Mouse (Mus musculus): Measurements from ENCODE around the gene Sfpq. TPM values are rescaled to one million over a fixed set of nuclear protein-coding genes. Genes with fewer than 3 reads are reported as not detected.
A peak's percentile ranks its signal among the peaks of the same experiment; 100 is the strongest.

Sfpq gene
- total RNA-seq, 2 experiments from 2014 or later, result 240 to 256 TPM

DNA sequence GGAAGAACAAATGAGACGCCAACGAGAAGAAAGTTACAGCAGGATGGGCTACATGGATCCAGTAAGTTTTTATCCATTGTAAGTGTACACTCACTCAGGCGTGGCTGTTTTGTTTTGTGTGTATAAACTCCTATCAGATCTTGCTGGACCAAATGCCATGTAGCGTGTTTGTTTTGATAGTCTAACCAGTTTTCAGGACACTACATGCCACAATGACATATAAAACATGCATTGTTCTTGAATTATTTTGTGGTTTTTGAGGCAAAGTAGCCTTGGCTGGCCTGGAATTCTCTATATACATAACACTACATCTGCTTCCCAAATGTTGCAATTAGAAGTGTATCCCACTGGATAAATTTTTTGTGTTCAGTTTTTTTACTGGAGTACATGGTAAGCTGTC is 5.7 kb downstream of the Sfpq start:
- DNase-seq (ENCODE audit: low spot score in 2 of 2), result no peak

DNA sequence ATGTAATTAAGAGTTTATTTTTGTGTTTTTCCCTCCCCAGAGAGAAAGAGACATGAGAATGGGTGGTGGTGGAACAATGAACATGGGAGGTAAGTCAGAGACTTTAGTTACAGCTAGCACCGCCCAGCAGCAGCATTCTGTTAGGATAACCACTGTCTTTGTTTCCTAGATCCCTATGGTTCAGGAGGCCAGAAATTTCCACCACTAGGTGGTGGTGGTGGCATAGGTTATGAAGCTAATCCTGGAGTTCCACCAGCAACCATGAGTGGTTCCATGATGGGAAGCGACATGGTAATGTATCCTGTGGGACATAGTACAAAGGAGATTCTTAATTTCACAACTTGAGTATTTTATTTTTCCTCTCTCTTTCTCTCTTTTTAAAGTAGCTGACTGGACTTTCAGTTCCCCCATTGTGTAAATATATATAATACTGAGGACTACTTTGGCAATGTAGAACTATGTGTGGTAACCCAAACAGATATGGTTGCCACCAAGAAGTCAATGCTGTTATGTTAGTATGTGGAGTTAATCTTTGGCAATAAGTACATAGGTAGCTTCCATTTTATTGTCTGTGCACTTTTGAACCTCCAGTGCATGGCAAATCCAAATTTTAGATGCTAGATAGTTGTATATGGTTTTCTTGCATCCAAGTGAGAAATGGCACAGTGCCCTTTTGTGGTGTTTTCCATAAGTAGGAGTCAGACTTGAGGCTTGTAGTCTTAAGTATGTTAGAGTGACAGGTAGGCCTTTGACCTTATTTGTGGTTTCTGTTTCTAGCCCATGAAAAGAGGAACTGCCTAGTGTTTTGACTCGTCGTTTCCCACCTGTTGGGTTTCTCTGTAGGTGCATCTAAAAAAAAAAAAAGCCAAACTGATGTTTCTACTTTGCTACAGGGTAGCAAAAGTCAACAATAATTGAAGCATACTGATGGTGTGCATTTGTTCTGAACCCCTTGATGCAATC is 6.4 kb downstream of the Sfpq start:
- DNase-seq (ENCODE audit: low spot score in 2 of 2), result no peak

DNA sequence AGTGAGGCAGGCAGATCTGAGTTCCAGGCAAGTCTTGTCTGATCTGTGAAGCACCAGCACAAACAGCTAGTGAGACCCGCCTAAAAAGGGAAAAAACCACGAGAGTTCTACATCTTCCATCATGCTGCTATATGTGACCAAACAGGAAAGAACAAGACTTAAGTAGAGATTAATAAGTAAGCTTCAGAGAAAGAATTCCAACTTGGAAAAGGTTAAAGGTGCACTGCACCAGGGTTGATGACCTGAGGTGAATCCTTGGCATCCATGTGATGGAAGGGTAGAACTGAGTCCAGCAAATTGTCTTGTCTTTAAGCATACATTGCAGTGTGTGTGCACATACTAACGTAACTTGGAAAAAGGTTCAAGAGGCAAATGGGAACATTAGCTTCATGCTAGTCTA is 16.0 kb downstream of the Sfpq start:
- no peak for DNase-seq (ENCODE audit: low spot score in 2 of 2)

DNA sequence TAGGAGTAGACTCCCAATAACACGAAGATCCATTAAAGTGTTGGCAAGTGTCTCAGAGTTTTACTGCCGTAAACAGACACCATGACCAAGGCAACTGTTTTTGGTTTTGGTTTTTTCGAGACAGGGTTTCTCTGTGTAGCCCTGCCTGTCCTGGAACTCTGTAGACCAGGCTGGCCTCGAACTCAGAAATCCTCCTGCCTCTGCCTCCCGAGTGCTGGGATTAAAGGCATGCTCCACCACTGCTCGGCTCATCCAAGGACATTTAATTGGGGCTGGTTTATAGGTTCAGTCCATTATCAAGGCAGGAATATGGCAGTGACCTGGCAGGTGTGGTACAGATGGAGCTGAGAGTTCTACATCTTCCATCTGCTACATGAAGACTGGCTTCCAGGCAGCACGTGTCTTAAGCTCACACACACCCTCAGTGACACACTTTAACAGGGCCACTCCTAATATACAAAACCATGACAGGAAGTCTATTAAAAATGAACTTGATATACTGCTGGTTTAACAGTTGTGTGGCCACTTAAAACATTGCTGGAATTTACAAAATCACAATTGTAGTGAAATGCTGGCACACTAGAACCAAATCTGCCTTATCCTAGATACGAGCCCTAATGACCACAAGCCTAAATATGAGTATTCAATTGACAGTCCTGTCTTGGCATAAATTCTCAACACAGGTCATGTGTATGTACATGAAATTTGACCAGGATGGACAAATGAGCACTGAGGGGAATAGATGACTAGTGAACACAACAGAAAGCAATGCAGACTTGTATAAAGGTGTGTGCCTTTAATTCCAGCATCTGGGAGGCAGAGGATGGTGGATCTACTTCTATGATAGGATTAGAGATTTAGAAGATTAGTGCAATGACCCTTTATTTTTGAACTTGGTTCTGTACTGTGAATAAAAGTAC is 17.0 kb downstream of the Sfpq start:
- DNase-seq (ENCODE audit: low spot score in 2 of 2), result no peak

DNA sequence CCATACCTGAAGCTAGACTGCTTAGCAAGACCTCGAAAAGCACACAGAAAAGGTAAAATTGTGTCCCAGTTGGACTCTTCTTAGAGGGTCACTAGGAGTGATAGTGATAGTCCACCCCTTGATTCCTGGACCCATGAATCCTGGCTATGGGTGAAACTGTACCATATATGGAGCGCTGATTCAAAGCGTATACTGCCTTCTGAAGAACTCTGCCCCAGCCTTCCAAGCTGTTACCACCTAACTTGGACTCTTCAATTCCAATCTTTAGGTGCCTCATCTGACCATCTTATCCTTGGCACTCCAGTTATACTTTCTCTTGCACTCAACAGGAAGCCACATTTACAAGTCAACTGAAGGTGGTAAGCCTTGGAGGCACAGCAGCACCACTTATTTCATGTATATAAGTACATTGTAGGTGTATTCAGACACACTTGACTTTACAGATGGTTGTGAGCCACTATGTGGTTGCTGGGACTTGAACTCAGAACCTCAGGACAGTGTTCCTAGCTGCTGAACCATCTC is 17.8 kb downstream of the Sfpq start:
- no peak for DNase-seq (ENCODE audit: low spot score in 2 of 2)

DNA sequence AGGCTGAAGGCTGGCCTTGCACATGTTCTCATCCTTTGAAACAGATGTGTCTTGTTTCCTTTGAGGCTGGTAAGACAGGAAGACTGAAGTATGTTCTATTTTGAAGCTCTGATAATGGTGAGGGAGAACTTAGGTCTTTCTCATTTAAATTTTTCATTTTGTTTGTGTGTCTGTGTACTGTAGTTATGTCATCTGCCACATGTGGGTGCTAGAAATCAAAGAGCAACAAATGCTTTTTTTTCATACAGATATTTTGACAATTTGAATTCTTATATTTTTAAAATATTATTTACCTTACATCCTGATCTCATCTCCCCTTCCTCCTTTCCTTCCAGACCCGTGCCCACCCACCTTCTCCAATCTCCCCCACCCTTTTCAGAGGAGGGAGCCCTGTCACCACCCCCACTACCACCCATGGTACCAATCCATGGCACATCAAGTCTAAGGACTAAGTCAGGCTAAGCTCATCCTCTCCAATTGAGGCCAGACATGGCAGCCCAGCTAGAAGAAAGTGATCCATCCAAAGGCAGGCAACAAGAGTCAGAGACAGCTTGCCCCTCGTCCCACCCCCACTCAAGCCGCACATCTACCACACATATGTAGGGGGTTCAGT is 18.9 kb downstream of the Sfpq start:
- DNase-seq (ENCODE audit: low spot score in 2 of 2), result no peak

DNA sequence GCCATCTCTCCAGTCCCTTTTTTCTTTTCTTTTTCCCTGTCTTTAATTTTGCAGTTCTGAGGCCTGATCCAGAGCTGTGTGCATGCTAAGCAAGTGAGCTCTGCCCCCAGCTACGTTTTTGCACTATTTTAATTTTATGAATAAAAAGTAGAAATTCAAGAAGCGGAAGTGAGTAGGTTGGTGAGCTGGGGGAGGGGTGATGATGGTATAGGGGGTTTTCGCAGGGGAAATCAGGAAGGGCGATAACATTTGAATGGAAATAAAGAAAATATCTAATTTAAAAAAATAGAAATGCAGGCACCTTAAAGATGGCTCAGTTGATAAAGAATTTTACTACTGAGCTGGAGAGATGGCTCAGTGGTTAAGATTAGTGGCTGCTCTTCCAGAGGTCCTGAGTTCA is 22.4 kb downstream of the Sfpq start:
- DNase-seq (ENCODE audit: low spot score in 2 of 2), result no peak

DNA sequence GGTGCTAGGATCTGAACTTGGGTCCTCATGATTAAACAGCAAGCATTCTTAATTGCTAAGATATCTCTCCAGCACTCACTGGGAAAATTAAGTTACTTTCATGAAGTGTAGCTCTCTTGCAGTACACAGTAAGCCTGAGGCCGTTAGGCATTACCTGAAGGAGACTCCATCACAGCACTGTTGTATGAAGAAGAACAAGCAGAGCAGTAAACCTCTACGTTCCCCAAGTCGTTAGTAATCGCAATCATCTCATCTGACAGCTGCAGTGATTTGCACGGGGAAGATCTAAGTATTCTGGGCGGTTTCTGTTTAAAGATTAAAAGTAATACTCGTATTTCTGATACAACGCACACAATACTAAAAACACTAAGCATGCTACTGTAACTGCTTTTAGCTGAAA is 30.0 kb downstream of the Sfpq start:
- no peak for DNase-seq (ENCODE audit: low spot score in 2 of 2)

DNA sequence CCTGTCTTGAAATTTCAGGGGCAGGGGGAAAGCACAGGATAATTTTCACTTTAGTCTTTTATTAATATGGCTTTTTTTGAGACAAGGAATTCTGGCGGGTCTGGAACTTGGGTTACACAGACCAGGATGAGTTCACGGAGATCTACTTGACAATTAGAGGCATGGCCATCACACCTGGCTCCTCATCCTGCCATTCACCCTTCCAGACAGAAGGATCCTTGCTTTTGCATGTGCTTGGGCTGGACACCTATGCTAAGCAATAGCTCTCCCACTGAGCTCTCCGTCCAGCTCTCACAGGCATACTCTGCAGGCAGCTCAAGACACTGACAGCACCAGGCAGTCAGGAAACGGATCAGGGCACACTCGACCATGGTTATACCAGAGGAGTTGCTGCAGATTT is 31.9 kb downstream of the Sfpq start:
- no peak for DNase-seq (ENCODE audit: low spot score in 2 of 2)

DNA sequence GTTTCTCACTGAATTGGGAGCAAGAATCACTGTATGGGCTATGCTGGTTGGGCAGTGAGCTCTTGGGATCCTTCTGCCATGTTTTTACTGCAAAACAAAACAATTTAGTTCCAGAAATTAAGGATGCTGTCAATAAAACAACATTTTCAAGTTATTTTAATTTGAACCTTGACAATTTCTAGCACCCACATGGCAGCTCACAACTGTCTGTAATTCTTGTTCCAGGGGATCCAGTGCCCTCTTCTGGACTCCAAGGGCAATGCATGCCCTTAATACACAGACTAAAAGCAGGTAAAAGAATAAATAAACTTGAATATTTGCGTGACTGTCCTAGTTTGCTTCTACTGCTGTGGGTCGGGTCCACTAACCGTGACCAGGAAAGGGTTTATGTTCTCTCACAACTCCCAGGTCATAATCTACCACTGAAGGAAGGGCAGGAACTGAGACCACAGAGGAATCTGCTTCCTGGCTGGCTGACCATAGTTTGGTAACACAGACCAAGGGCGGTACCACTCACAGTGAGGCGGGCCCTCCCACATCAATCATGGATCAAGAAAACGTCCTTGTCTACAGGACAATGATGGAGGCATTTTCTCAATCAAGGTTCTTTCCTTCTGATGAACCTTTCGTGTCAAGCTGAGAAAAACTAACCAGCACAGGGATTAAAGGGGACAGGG is 33.5 kb downstream of the Sfpq start:
- no peak for DNase-seq (ENCODE audit: low spot score in 2 of 2)

DNA sequence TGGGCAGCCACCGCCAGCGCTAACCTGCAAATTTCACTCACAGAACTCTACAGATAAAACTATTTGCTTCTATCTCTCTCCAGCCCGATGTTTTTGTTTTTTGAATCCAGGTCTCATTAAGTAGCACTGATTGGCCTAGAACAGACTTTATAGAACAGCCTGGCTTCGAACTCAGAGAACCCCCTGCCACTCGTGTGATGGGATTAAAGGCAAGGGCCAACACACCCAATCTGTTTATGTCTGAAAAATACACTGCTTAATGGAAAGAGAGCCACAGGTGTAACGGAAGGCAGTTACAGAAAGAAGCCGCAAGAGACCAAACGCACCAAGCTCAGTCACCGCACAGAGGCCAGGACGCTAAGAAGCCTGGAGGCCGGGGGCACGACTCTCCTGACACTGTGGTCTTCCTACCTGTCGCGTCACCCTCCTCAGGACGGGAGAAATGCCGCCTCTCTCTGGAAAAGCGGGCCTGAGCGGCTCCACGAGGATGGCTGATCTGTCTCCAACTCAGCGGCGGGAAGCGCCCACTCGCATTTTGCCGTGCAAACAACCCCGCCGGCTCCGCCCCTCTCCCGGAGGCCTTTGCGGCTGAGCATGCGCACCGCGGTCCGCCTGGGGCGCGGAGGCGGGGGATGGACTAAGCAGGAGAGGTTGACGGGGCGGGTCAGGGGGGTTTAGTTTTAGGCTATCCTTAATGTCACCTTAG is 39.6 kb downstream of the Sfpq start, which contains the start of gene Zmym1:
TSS of gene Zmym1 (minus strand) at position 568 of the 706 bp plus-strand sequence.
- peak; percentile 91 to 93 for DNase-seq (ENCODE audit: low spot score in 2 of 2)

DNA sequence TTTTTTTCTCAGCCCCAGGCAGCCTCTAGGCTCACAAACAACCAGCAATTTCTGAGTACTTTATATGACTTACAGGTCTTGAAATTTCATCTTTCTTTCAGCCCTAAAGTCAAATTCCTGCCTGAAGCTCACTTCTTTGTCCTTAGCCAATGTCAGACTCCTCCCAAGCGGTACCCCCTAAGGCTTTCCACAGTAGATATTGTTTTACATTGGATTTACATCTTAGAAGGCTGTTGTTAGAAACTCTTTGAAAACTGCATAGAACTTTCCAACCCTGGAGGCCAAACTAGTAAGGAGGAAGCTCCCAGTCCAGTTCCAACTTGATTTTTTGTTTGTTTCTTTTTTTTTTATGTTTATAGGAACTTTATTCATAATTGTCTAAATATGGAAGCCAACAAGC is 42.9 kb downstream of the Sfpq start:
- DNase-seq (ENCODE audit: low spot score in 2 of 2), result no peak

DNA sequence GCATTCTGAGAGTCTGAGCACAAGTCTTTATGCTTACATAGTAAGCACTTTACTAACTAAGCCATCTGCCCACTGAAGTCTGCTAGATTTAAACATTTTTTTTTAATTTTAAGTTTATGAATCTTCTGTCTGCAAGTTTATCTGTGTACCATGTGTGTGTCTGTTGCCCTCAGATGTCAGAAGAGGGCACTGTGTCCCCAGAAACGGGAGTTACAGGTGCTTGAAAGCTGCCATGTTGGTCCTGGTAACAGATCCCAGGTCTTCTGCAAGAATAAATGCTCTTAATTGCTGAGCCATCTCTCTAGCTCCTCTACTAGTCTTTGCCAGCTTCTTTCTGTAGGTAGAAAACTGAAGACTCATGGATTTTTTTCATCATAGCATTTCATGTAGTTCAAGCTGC is 53.8 kb downstream of the Sfpq start:
- no peak for DNase-seq (ENCODE audit: low spot score in 2 of 2)

DNA sequence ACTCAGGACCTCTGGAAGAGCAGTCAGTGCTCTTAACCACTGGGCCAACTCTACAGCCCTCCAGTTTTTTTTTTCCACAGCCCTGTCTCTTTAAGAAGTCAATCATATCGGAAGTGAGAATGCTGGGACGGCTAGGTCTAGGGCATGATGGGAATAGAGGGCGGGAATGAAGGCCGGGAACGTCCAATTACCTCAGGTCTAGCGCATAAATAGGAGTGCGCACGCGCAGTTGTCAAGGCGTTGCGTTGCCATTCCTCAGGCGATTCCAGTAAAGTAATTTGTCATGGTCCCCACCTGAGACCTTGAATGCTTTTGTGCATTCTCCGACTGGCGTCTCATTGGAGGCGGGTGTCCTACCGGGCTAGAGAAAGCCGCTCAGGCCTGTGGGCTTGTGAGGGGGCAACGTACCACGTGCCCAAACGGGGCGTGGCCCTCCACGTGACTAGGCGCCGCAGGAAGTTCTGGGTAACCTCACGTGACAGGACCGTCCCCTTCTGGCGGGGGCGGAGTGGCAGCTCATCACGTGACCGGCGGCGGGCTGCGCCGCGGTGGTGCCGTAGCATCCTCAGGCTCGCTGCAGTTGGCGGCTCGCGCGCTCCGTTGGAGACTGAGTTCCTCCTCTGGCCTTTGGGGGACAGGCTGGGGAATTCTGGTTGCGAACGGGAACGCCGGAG is 55.9 kb downstream of the Sfpq start, which contains the start of gene Zmym6:
TSS of gene Zmym6 (plus strand) at position 509 of the 674 bp plus-strand sequence.
- DNase-seq (ENCODE audit: low spot score in 2 of 2), result peak; percentile 94 to 95

DNA sequence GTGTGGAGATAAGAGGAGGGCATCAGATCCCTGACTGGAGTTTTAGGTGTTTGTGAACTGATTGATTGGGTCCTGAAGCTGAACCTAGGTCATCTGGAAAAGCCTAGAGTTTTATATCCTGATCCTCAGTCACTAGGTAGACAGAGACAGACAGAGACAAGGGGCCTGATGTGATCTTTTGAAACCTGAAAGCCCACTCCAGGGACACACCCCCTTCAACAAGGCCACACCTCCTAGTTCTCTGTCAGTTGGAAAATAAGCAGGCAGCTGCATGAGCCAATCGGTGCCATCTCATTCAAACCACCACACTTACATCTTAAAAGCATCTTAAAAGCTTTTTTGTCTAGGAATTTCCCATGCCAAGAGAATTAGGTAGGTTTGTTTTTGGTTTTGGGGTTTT is 59.7 kb downstream of the Sfpq start:
- no peak for DNase-seq (ENCODE audit: low spot score in 2 of 2)

DNA sequence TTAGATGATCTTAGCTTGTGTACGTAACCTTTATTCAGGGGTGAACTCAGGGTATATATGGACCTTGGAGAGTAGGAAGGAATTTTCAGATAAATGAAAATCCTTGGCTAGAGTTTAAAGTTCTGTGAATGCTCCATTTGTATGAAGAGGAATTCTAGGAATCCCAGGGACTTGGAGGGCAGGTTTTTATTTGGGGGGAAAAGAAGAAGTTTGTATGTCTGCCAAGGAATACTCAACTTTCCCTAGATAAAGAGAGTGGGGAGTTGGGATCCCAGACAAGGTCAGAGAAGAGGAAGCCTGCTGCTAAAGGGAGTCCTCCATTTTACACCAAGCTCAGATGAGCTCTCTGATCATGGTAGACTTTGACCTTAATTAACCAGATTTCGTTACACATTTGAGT is 62.0 kb downstream of the Sfpq start:
- no peak for DNase-seq (ENCODE audit: low spot score in 2 of 2)

DNA sequence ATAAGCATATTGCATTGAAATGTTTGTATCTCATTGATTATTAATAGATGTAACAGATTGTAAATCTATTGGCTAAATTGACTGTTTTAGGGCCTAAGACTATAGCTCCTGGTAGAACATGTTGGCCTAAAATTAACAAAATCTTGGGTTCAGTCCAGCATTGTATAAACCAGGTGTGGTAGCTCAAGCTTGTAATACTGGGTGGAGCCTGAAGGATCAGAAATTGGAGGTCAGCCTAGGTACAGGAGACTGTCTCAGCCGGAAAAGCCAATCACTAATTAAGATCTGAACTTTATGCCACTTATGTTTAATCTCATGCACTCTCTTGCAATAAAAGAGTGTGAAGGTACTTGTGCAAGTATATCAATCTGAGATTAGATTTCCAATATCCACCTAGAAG is 64.6 kb downstream of the Sfpq start:
- DNase-seq (ENCODE audit: low spot score in 2 of 2), result no peak

Measured in left cerebral cortex, adult 18-20 months (tissue).